Mouse (Mus musculus): ENCODE results near the gene Adra1d. TPM values are rescaled to one million over a fixed set of nuclear protein-coding genes. Genes with fewer than 3 reads are reported as not detected.

Gene Adra1d
- total RNA-seq, 2 experiments from 2014 or later: 2.1 TPM

- intact Hi-C loops (cut with DNase I; ENCODE audit: low total_unique reads): loop anchor here (1.0 kb wide), 1 partner anchor 80 kb away; no protein-coding TSS in a partner anchor
- no peak for DNase-seq
Observed at GRCm38 (mm10) chr2:131505431-131505830, 56.7 kb downstream of the Adra1d start.

GRCm38 (mm10) chr2:131502561-131502960, 59.5 kb downstream of the Adra1d start:
- intact Hi-C loops (cut with DNase I; ENCODE audit: low total_unique reads): no loop called here

GRCm38 (mm10) chr2:131501886-131502285, 60.2 kb downstream of the Adra1d start:
- DNase-seq: no peak

More at GRCm38 (mm10) chr2:131502561-131502960, 59.5 kb downstream of the Adra1d start:
- DNase-seq: no peak

GRCm38 (mm10) chr2:131499290-131499845, 62.7 kb downstream of the Adra1d start:
- intact Hi-C loops (cut with DNase I; ENCODE audit: low total_unique reads): no loop called here
- DNase-seq: no peak

More at GRCm38 (mm10) chr2:131501886-131502285, 60.2 kb downstream of the Adra1d start:
- intact Hi-C loops (cut with DNase I; ENCODE audit: low total_unique reads): no loop called here

- intact Hi-C loops (cut with DNase I; ENCODE audit: low total_unique reads): no loop called here
- peak; percentile 67 for DNase-seq
Observed at GRCm38 (mm10) chr2:131498219-131498618, 63.9 kb downstream of the Adra1d start.

GRCm38 (mm10) chr2:131497224-131497856, 64.7 kb downstream of the Adra1d start:
- no peak for DNase-seq
- intact Hi-C loops (cut with DNase I; ENCODE audit: low total_unique reads): no loop called here

GRCm38 (mm10) chr2:131496125-131496820, 65.8 kb downstream of the Adra1d start:
- no peak for DNase-seq
- intact Hi-C loops (cut with DNase I; ENCODE audit: low total_unique reads): no loop called here

Other genes starting within 250 kb of the Adra1d start
- gene Rnf24, start 209.4 kb downstream of the Adra1d start, total RNA-seq (2021): 1 to 10 TPM; 1.5 to 2.4 TPM
- gene Smox, start 70.8 kb downstream of the Adra1d start, total RNA-seq (2021): 10 to 100 TPM; 24.6 to 40.4 TPM

All from gastrocnemius, postnatal 14 days (tissue).